Mouse (Mus musculus) heart, adult 2 months (tissue): ENCODE measurements around the gene Egln2.

Source experiments
- CTCF ChIP-seq: fragments of 200-600 bp; IDR thresholded peaks from 2 replicates; pipeline ENCODE4 v1.8.1; 2022; ENCODE audit warnings: antibody characterized with exemption, mild to moderate bottlenecking, moderate library complexity
- EP300 ChIP-seq: fragments of 200-500 bp; IDR thresholded peaks from 2 replicates; pipeline ENCODE4 v1.6.1; 2011; ENCODE audit warnings: low read depth, low read length, control low read depth; ENCODE audit not compliant: insufficient read depth
- POLR2A ChIP-seq: fragments of 200-500 bp; IDR thresholded peaks from 2 replicates; pipeline ENCODE4 v1.6.1; 2011; ENCODE audit warnings: mild to moderate bottlenecking, low read depth, low read length, control low read depth; ENCODE audit not compliant: insufficient read depth

DNA sequence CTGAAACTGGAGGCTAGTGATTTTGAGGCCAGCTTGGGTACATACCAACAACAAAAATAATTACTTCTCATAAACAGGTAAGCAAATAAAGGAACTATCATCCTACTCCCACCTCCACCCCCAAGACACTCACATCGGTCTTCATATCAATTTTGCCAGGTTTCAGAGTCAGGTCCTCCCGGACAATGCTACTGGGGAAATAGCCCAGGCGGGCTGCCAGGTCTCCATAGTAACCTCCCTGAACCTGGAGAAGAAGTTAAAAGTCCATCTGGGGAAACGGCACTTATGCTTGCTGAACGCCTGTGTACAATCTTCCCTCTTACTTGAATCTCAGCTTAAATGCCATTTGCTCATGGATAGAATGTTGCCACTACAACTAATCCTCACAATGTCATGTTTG, 13.4 kb upstream of the Egln2 start:
- no peak for TF ChIP-seq CTCF
- no peak for TF ChIP-seq POLR2A
- TF ChIP-seq EP300 = no peak
